Mouse (Mus musculus): ENCODE data around the gene Heatr9.

Heatr9 gene

GRCm38 (mm10) chr11:83533192-83533591 lies 11.2 kb upstream of the Heatr9 start:
- no peak for DNase-seq (ENCODE audit: low read depth, low spot score)

DNA sequence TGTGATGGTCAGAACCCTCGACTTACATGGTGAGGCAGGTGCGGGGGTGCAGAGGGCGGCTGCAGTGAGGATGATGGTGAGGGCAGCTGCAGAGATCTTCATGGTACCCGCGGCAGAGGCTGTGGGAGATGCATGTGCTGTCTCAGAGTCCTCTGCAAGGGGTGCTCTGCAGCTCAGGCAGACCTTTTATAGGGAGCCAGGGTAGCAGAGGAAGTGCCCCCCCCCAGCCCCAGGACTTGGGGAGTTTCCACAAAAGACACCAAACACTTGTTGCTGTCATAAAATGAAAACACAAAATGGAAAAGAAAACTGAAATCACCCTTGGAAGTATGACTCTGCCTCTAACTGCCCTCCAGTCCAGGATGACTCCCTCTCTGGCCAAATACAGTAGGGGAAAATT lies 8.4 kb upstream of the Heatr9 start, which contains the start of gene Ccl5:
Gene Ccl5, minus strand, starts transcription at position 159 of the 400 bp plus-strand sequence.
- DNase-seq (ENCODE audit: low read depth, low spot score): peak; percentile 39

- DNase-seq (ENCODE audit: low read depth, low spot score): no peak
These were observed 7.0 kb upstream of the Heatr9 start for GRCm38 (mm10) chr11:83529024-83529423.

- no peak for DNase-seq (ENCODE audit: low read depth, low spot score)
These were observed 3.6 kb downstream of the Heatr9 start for GRCm38 (mm10) chr11:83518371-83518770.

- DNase-seq (ENCODE audit: low read depth, low spot score): no peak
These were observed 4.8 kb downstream of the Heatr9 start for GRCm38 (mm10) chr11:83517153-83517552.

- DNase-seq (ENCODE audit: low read depth, low spot score): no peak
These were observed 12.5 kb downstream of the Heatr9 start for GRCm38 (mm10) chr11:83509521-83509920.

DNA sequence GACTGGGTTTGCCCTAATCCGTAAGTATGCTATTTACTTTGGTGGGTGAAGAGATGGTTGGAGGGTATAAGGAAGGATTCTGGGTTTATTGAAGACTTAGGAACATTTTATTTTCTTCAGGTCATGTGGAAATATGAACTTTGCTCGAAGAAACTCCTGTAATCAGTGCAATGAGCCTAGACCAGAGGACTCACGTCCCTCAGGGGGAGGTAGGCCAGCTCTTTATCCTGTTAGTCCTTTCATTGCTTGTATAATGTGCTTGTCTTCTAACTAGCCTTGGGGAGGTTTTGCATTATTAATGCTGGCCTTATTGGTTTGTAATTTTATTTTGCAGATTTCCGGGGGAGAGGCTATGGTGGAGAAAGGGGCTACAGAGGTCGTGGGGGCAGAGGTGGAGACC lies 17.7 kb downstream of the Heatr9 start:
- DNase-seq (ENCODE audit: low read depth, low spot score): no peak

DNA sequence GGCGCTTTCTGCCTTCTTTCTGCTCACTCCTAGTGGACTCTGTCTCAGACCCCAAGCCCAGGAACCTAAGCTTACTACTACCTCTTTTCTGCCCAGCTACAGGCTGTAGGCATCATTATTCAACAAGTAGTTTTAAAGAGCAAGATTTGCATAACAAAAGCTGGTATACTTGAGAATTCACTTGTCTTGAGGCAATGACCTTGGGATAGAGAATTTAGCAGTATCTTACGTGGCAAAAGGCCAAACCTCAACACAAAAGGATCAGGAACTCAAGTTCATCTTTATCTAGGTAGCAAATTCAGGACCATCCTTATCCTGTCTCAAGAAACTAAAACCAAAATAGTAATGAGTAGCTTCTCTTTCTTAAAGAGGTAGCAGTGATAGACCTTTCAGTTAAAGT lies 26.4 kb downstream of the Heatr9 start:
- DNase-seq (ENCODE audit: low read depth, low spot score): no peak

DNA sequence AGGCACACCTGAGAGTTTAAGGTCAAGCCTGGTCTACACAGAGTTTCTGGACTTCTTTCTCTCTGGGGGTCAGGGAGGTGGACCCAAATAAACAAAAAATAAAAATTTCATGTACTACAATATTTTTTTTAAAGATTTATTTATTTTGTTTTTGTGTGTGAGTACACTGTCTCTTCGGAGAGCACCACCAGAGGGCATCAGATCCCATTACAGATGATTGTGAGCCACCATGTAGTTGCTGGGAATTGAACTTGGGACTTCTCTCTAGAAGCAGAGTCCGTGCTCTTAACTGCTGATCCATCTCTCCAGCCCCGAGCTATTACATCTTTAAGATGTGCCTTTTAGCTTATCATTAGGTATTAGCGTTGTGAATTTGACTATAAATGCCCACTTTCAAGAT lies 30.5 kb downstream of the Heatr9 start:
- DNase-seq (ENCODE audit: low read depth, low spot score): peak; percentile 6

DNA sequence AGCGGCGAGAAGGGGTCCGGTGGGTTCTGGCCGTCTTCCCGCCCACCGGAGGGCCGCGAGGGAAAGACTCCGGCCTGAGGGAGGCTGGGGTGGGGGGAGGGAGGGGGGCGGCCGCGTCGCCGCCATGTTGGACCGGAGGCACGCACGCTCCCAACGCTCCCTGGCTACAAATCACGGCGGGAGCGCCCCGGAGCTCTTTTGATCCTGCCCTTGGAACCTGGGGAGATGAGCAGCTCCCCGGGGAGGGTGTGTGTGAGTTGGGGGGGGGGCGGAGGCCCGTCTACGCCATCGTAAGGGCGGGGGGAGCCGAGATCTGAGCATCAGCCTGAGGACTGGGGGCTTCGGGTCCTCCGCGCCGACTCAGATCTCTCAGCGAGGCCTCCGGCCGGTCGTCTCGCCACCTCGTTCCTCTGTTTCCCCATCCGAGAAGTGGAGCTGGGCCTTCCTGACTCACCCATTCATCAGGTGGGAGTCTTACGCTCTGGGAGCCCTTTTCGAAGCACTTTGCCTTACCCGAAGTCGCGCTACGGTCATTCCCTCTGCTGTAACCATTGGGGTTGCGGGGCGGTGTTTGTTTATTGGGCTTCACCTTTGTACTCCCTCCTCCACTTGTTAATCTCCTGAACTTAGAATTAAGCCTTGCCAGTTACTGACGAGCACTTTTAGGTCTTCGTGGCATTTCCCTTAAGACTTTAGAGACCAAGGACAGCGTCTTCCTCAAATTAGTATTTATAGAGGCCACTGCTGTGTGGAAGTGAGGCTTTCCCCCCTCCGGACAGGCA lies 48.5 kb downstream of the Heatr9 start:
- no peak for DNase-seq (ENCODE audit: low read depth, low spot score)

- peak; percentile 100 for DNase-seq (ENCODE audit: low read depth, low spot score)
These were observed 49.4 kb downstream of the Heatr9 start, which contains the start of gene Taf15 for GRCm38 (mm10) chr11:83472324-83473234. Taf15 (plus strand) TSS chr11:83473086.

- peak; percentile 13 for DNase-seq (ENCODE audit: low read depth, low spot score)
These were observed 50.2 kb downstream of the Heatr9 start for GRCm38 (mm10) chr11:83471766-83472165.

GRCm38 (mm10) chr11:83468765-83469164 lies 53.2 kb downstream of the Heatr9 start:
- no peak for DNase-seq (ENCODE audit: low read depth, low spot score)

GRCm38 (mm10) chr11:83467120-83467652 lies 54.8 kb downstream of the Heatr9 start:
- no peak for DNase-seq (ENCODE audit: low read depth, low spot score)

- no peak for DNase-seq (ENCODE audit: low read depth, low spot score)
These were observed 56.0 kb downstream of the Heatr9 start for GRCm38 (mm10) chr11:83465976-83466375.

- DNase-seq (ENCODE audit: low read depth, low spot score): peak; percentile 9
These were observed 59.2 kb downstream of the Heatr9 start, which contains the start of gene Mmp28 for GRCm38 (mm10) chr11:83462711-83463244. Mmp28 (minus strand) TSS chr11:83463071.
